Mouse (Mus musculus) hindbrain, embryonic 14.5 days (tissue): ENCODE results near the gene Gtdc1. TPM values are rescaled to one million over a fixed set of nuclear protein-coding genes. Genes with fewer than 3 reads are reported as not detected.

Source experiments
- ATAC-seq: fragments of 200-750 bp; cut with Nextera tagmentation; 2 replicates; pipeline ENCODE4 v1.8.0; 2017; ENCODE audit warnings: moderate number of reproducible peaks, mild to moderate bottlenecking, moderate TSS enrichment, moderate library complexity; ENCODE audit not compliant: low FRiP score
- DNase-seq: peaks from one replicate; pipeline ENCODE4 v3.0.0-alpha.2; 2015; ENCODE audit warnings: low spot score
- H3K27ac ChIP-seq: fragments of 300-500 bp; sonication (generic); 2 replicates; pipeline ENCODE4 v1.5.1; 2014; ENCODE audit warnings: mild to moderate bottlenecking, moderate library complexity
- H3K27me3 ChIP-seq: fragments of 300-500 bp; sonication (generic); 2 replicates; pipeline ENCODE4 v1.6.1; 2014; ENCODE audit warnings: mild to moderate bottlenecking, low read length, mixed read lengths; ENCODE audit not compliant: control insufficient read depth, insufficient read depth
- H3K36me3 ChIP-seq: fragments of 300-500 bp; sonication (generic); replicated peaks from 2 replicates; pipeline ENCODE4 v1.6.1; 2014; ENCODE audit not compliant: control insufficient read depth, insufficient read depth
- H3K4me1 ChIP-seq: fragments of 300-500 bp; sonication (generic); replicated peaks from 2 replicates; pipeline ENCODE4 v1.6.1; 2014; ENCODE audit warnings: antibody characterized with exemption, low read length, mixed read lengths; ENCODE audit not compliant: control insufficient read depth, insufficient read depth
- H3K4me2 ChIP-seq: fragments of 300-500 bp; sonication (generic); replicated peaks from 2 replicates; pipeline ENCODE4 v1.6.1; 2014; ENCODE audit warnings: mild to moderate bottlenecking, moderate library complexity
- H3K4me3 ChIP-seq: fragments of 300-500 bp; sonication (generic); replicated peaks from 2 replicates; pipeline ENCODE4 v1.5.1; 2014; ENCODE audit warnings: mild to moderate bottlenecking, low read length
- H3K9ac ChIP-seq: fragments of 300-500 bp; sonication (generic); 2 replicates; pipeline ENCODE4 v1.6.1; 2014
- H3K9me3 ChIP-seq: fragments of 300-500 bp; sonication (generic); 2 replicates; pipeline ENCODE4 v1.6.1; 2016; ENCODE audit warnings: low read length; ENCODE audit not compliant: control insufficient read depth
- WGBS: fragments of 180-500 bp; shearing (Covaris S2); extraction: QIAGEN DNeasy Blood & Tissue Kit; methylation state at CpG from one replicate; pipeline ENCODE4 v1.1.7; 2014; 5-methylcytosine and 5-hydroxymethylcytosine counted together
- polyA plus RNA-seq: library from polyadenylated mRNA; unstranded; fragments of >200 nt; fragmentation: Nextera tagmentation; extraction: Ambion mirVana; gene quantifications from 2 replicates; pipeline ENCODE4 v1.2.1, GENCODE M21; 2014

Gene Gtdc1
- polyA plus RNA-seq, 1 experiment from 2014 or later = 23.7 TPM

DNA sequence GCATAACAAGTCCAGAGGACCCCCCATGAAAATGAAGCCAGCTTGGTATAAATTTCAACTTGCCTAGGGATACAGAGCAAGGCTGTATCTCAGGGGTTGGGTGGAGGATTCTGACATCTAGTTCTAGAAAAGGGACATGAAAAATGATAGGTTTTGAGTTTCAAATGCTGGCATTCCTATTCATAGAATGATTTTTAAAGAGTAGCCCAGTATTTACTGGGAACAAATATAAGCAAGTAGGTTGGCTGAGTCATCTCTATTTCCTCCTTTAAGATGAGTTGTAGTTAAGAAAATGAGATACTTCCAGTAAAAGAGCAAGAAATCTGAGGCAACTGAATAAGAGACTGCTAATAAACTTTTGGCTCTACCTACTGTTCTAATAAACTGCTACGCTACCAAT, 190.8 kb downstream of the Gtdc1 start:
- H3K9me3 ChIP-seq = no peaks in the 10 kb centered on the region
- WGBS = 97% methylated on average over 1 of the region's 1 CpGs
- no peak overlapping the region for H3K4me2 ChIP-seq
- H3K27ac ChIP-seq = no peak overlapping the region
- no peak overlapping the region for H3K9ac ChIP-seq
- no peaks in the 10 kb centered on the region for H3K27me3 ChIP-seq
- DNase-seq = no peak
- no peaks in the 10 kb centered on the region for H3K4me1 ChIP-seq
- no peaks in the 10 kb centered on the region for H3K36me3 ChIP-seq
- H3K4me3 ChIP-seq = no peak overlapping the region
- ATAC-seq = no peak

DNA sequence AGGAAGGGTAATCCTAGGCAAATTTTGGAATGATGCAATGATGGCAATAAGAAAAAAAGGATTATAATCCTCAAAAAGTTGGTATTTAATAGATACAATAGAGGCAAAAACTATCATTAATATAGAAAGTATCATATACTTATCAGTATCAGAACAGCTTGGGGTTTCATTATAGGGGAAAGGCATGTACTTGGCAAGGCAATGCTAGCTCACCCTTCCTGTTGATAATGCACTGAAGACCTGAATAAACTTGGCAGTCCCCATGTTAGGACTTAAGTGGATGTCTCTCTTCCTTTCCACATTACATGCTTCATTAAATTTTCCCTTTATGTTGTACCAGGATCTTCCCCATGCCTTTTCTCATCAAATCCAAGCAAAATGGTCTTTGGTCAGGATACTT, 206.0 kb downstream of the Gtdc1 start:
- no peak overlapping the region for H3K9ac ChIP-seq
- H3K36me3 ChIP-seq = no peaks in the 10 kb centered on the region
- no peak overlapping the region for H3K4me3 ChIP-seq
- H3K27ac ChIP-seq = no peak overlapping the region
- no peak overlapping the region for H3K4me2 ChIP-seq
- no peak for DNase-seq
- no peak for ATAC-seq
- no peaks in the 10 kb centered on the region for H3K9me3 ChIP-seq
- H3K27me3 ChIP-seq = no peaks in the 10 kb centered on the region
- no peaks in the 10 kb centered on the region for H3K4me1 ChIP-seq

DNA sequence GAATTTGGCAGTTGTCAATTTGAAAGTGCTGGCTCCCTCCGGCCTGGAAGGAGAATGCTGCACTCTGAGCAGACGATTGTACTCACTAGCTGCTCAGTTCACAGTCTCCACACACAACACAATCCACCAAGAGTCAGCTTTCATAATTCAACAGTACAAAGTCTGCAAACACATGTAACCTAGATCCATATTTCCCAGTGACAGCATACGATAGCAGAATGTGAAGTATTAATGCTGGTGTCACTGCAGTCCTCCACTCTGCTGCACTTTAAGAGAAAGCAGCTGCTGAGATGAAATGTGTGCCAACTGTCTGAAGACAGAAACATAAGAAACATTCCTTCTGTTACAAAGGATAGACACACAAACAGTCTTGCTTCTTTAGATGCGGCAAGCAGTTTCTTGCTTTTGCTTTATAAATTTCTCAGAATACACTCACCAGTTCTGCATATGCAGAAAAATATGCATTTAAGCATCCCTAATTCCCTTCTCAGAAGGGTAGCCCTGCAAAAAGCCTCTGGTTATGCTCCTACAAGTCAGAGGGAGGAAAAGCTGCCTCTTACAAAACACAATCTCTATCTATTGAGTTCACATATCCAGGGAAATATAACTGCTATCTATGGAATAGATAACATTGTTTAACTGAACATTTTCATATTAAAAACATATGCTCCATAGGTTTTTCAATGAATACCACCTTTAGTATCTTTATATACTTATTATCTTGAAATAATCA, 221.4 kb downstream of the Gtdc1 start:
- Histone ChIP-seq H3K4me2 (no peak overlapping the region), H3K4me3 (no peak overlapping the region), H3K36me3 (no peaks in the 10 kb centered on the region), H3K9me3 (no peaks in the 10 kb centered on the region), H3K27me3 (no peaks in the 10 kb centered on the region), H3K9ac (no peak overlapping the region), H3K4me1 (no peaks in the 10 kb centered on the region), H3K27ac (peak overlapping the region; percentile 54; the same call in 1 of the 2 replicates)
- DNase-seq (no peak), ATAC-seq (no peak)
- WGBS = 71% methylated on average over 4 of the region's 4 CpGs

DNA sequence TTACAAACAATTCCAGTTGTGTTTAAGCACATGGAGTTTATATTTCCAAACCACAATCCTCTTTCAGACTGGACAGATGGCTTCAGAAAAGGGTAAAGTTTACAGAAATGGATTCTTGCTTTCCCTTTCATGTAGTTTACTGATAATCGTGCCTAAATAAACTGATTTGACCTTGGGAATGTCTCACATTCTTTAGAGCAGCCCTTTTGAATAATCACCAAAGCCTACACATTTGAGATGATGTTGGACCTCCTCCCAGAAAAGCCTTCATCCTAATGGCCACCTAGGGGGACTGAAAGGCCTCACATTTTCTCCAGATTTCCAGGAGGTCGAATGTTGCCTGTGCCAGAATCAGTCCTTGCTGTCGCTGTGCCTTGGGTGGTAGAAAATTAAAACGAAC, 227.2 kb downstream of the Gtdc1 start:
- DNase-seq (no peak), ATAC-seq (no peak)
- 58% methylated on average over 4 of the region's 4 CpGs for WGBS
- H3K4me2 ChIP-seq = no peak overlapping the region
- no peak overlapping the region for H3K4me3 ChIP-seq
- no peaks in the 10 kb centered on the region for H3K9me3 ChIP-seq
- H3K27ac ChIP-seq = no peak overlapping the region
- H3K9ac ChIP-seq = no peak overlapping the region
- H3K4me1 ChIP-seq = 0 out of 2 replicates have a peak, but pooled peaks cover 6% of the 10 kb centered on the region
- no peaks in the 10 kb centered on the region for H3K36me3 ChIP-seq
- H3K27me3 ChIP-seq = no peaks in the 10 kb centered on the region

DNA sequence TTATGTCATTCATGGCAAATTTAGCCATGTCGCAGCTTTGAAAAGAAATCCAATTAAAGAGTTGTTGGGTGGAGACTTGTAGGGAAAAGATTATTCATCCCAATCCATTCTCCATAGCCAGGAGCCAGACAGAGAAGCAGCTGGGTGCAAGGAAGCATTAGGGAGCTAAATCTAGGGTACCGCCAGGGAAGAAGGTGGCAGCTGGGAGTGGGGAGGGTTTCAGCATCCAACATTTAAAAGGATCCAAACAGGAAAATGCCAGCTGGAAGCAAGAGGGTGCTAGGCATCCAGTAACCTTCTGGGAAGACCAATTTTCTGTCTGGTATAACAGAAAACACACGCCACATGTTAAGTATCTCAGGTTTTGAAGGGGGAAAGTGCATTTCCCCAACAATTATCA, 231.0 kb downstream of the Gtdc1 start:
- peak overlapping the region; percentile 4; the same call in 1 of the 2 replicates for H3K27ac ChIP-seq
- H3K36me3 ChIP-seq = no peaks in the 10 kb centered on the region
- H3K4me2 ChIP-seq = no peak overlapping the region
- no peaks in the 10 kb centered on the region for H3K27me3 ChIP-seq
- DNase-seq (no peak), ATAC-seq (0 out of 2 replicates have a peak, but pooled peaks have one; percentile 21)
- 41% methylated on average over 3 of the region's 3 CpGs for WGBS
- no peak overlapping the region for H3K9ac ChIP-seq
- no peaks in the 10 kb centered on the region for H3K9me3 ChIP-seq
- no peak overlapping the region for H3K4me3 ChIP-seq
- H3K4me1 ChIP-seq = 0 out of 2 replicates have a peak, but pooled peaks cover 6% of the 10 kb centered on the region

DNA sequence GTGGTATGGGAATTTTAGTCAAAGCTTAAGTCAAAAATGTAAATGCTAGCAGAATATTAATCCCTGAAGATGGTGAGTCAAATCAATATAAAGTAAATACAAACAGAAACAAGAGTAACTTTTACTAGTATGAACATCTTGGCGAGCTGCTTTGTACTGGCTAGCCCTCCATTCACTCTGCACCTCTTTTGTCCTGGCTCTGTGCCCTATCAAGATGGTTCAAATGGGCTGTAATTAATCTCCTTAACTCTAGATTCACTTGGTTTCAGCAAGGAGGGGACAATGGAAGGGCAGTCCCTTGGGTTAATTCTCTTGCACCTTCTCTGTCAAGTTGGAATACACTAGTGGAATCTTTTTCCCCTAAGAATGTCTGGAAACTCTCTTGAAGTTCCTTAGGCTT, 233.6 kb downstream of the Gtdc1 start:
- Histone ChIP-seq H3K27ac (no peak overlapping the region), H3K4me3 (no peak overlapping the region), H3K4me2 (no peak overlapping the region), H3K9me3 (no peaks in the 10 kb centered on the region), H3K9ac (no peak overlapping the region), H3K27me3 (no peaks in the 10 kb centered on the region), H3K36me3 (no peaks in the 10 kb centered on the region), H3K4me1 (0 out of 2 replicates have a peak, but pooled peaks cover 6% of the 10 kb centered on the region)
- ATAC-seq (no peak), DNase-seq (no peak)
- WGBS = 11% methylated on average over 1 of the region's 1 CpGs

DNA sequence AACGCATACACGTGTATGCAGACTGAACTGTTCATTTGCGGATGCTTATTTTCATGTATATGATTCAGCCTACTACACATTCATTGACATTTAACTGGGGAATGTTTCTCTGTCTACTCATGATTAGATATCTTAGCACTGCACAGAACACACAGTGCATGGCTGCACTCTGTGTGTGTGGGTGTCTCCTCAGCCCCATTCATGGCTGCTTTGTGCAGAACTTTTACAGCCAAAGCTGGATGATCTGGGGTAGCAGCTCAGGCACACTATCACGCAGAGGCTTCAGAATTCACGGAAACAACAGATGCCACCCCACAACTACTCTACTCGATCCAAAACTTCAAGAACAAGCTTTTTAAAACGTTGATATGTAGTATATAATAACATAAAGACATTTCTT, 263.4 kb downstream of the Gtdc1 start:
- DNase-seq (no peak), ATAC-seq (no peak)
- no peaks in the 10 kb centered on the region for H3K36me3 ChIP-seq
- no peaks in the 10 kb centered on the region for H3K27me3 ChIP-seq
- no peak overlapping the region for H3K27ac ChIP-seq
- no peaks in the 10 kb centered on the region for H3K9me3 ChIP-seq
- WGBS = 91% methylated on average over 7 of the region's 7 CpGs
- H3K9ac ChIP-seq = no peak overlapping the region
- no peak overlapping the region for H3K4me3 ChIP-seq
- H3K4me2 ChIP-seq = no peak overlapping the region
- no peaks in the 10 kb centered on the region for H3K4me1 ChIP-seq

DNA sequence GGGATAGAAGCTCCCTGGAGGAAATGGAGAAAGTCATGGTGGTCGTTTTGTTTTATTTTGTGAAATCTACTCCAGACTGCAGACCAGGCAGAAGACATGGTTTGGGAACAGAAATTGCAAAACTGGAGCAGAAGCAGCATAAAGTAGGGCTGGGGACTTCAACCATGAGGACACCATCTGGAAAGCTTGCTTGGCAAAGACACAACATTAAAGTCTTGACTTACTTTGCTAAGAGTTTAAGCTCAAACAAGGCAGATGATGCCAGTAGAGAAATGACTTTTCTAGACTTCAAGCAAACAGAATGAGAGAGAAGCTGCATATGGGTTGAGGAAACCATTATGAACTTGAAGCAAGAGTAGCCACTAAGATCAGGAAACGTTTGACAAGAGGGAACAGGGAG, 267.6 kb downstream of the Gtdc1 start:
- Histone ChIP-seq H3K9me3 (no peaks in the 10 kb centered on the region), H3K9ac (no peak overlapping the region), H3K27ac (no peak overlapping the region), H3K4me3 (no peak overlapping the region), H3K4me2 (no peak overlapping the region), H3K27me3 (no peaks in the 10 kb centered on the region), H3K36me3 (no peaks in the 10 kb centered on the region), H3K4me1 (no peaks in the 10 kb centered on the region)
- 82% methylated on average over 2 of the region's 2 CpGs for WGBS
- DNase-seq = peak; percentile 20
- ATAC-seq = no peak

DNA sequence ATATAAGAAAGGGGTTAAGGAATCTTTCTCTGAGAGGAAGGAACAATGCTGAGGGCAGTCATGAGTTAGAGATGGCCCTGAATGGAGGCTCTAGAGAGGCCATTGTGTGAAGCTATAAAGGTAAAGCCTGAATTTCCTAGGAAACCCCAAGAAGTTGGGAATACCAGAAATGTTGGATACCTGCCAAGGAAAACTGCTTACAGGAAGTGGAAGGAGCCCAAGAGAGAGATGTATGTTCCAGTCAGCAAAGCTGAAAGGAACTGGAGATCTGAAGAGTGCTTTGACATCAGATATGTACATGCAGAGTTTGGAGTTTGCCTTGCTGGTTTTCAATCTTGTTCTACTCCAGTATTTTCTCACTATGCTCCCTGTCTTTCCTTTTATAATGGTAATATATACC, 268.4 kb downstream of the Gtdc1 start:
- ATAC-seq = no peak
- Histone ChIP-seq H3K4me1 (no peaks in the 10 kb centered on the region), H3K27me3 (no peaks in the 10 kb centered on the region), H3K4me2 (no peak overlapping the region), H3K36me3 (no peaks in the 10 kb centered on the region), H3K9me3 (no peaks in the 10 kb centered on the region), H3K9ac (no peak overlapping the region), H3K4me3 (no peak overlapping the region), H3K27ac (no peak overlapping the region)
- DNase-seq = no peak

DNA sequence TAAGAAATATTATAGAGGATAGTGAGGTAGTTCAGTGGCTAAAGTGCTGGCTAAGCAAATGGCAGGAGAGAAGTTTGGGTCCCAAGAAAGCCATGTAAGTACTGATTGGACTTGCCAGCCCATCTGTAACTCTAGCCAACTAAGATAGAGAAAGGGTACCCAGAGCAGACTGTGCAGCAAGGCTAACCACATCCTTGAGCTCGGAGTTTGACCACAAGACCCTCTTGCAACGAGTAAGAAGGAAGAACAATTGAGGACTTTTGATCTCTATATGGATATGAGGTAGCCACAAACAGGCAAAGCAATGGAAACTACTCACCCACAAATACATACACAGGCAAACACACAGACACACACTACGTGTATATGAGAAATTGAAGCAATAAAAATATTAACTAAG, 278.9 kb downstream of the Gtdc1 start:
- no peaks in the 10 kb centered on the region for H3K36me3 ChIP-seq
- H3K4me1 ChIP-seq = no peaks in the 10 kb centered on the region
- H3K27ac ChIP-seq = no peak overlapping the region
- H3K4me2 ChIP-seq = no peak overlapping the region
- WGBS = 94% methylated on average over 3 of the region's 3 CpGs
- no peak for DNase-seq
- H3K9ac ChIP-seq = no peak overlapping the region
- H3K9me3 ChIP-seq = no peaks in the 10 kb centered on the region
- no peaks in the 10 kb centered on the region for H3K27me3 ChIP-seq
- no peak for ATAC-seq
- H3K4me3 ChIP-seq = no peak overlapping the region
